Mouse (Mus musculus) forebrain, postnatal 0 days (tissue): ENCODE results near the gene Wrap73. TPM values are rescaled to one million over a fixed set of nuclear protein-coding genes. Genes with fewer than 3 reads are reported as not detected.

Experiments used
- ATAC-seq: fragments of 200-750 bp; cut with Nextera tagmentation; 2 replicates; pipeline ENCODE4 v1.8.0; 2017; ENCODE audit warnings: mild to moderate bottlenecking, moderate library complexity
- DNase-seq: peaks from one replicate; pipeline ENCODE4 v3.0.0-alpha.2; 2015
- H3K27ac ChIP-seq: fragments of 300-500 bp; sonication (generic); 2 replicates; pipeline ENCODE4 v1.5.1; 2014; ENCODE audit warnings: low read depth, mild to moderate bottlenecking, antibody characterized with exemption, low read length, moderate library complexity, mixed read lengths
- H3K27me3 ChIP-seq: fragments of 300-500 bp; sonication (generic); 2 replicates; pipeline ENCODE4 v1.6.1; 2014; ENCODE audit warnings: mild to moderate bottlenecking, low read length, mixed read lengths; ENCODE audit not compliant: insufficient read depth
- H3K36me3 ChIP-seq: fragments of 300-500 bp; sonication (generic); 2 replicates; pipeline ENCODE4 v1.6.1; 2014; ENCODE audit warnings: mild to moderate bottlenecking, moderate library complexity; ENCODE audit not compliant: insufficient read depth
- H3K4me1 ChIP-seq: fragments of 300-500 bp; sonication (generic); 2 replicates; pipeline ENCODE4 v1.6.1; 2014; ENCODE audit warnings: antibody characterized with exemption; ENCODE audit not compliant: insufficient read depth
- H3K4me2 ChIP-seq: fragments of 300-500 bp; sonication (generic); 2 replicates; pipeline ENCODE4 v1.6.1; 2014; ENCODE audit warnings: low read depth, mild to moderate bottlenecking, moderate library complexity
- H3K4me3 ChIP-seq: fragments of 300-500 bp; sonication (generic); 2 replicates; pipeline ENCODE4 v1.5.1; 2014; ENCODE audit warnings: low read depth, low read length, mixed read lengths
- H3K9ac ChIP-seq: fragments of 300-500 bp; sonication (generic); 2 replicates; pipeline ENCODE4 v1.6.1; 2014; ENCODE audit warnings: mild to moderate bottlenecking
- H3K9me3 ChIP-seq: fragments of 300-500 bp; sonication (generic); 2 replicates; pipeline ENCODE4 v1.6.1; 2016; ENCODE audit warnings: low read length
- CTCF ChIP-seq: sonication (generic); IDR thresholded peaks from 2 replicates; pipeline ENCODE4 v1.5.1; 2016; ENCODE audit warnings: antibody characterized with exemption, control low read depth, low read depth
- WGBS: fragments of 180-500 bp; shearing (Covaris S2); extraction: QIAGEN DNeasy Blood & Tissue Kit; methylation state at CpG from one replicate; pipeline ENCODE4 v1.1.7; 2014; 5-methylcytosine and 5-hydroxymethylcytosine counted together
- polyA plus RNA-seq: library from polyadenylated mRNA; unstranded; fragments of >200 nt; fragmentation: Nextera tagmentation; extraction: Ambion mirVana; gene quantifications from 2 replicates; pipeline ENCODE4 v1.2.1, GENCODE M21; 2015
- total RNA-seq: library from RNA; depleted of rRNA; stranded (reverse); fragments of >200 nt; gene quantifications from 2 replicates; pipeline ENCODE4 v1.2.3, GENCODE M21; 2014

Gene Wrap73
- total and polyA plus RNA-seq, 2 experiments from 2014 or later = 37.6 to 44.4 TPM

DNA sequence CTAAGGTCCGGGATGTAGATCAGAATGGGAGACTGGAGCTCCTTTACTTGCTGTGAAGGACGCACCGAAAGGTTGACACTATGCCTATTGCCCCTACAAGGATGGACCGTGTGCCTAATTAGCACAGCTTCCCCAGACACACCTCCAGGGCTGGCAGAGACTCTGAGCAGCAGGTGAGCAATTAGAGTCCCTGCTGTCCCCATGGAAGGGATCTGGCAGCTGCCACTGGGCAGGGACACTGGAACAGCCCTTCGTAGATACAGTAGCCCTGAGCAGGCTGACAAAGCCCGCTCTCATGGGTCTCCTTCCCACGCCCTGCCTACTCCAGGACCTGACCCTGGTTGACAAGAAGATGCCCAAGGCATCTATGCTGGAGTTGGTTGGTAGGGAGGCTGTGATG lies 19.8 kb upstream of the Wrap73 start:
- DNase-seq (no peak), ATAC-seq (no peak)
- Histone ChIP-seq H3K36me3 (no peaks in the 10 kb centered on the region), H3K4me3 (no peak overlapping the region), H3K4me1 (no peaks in the 10 kb centered on the region), H3K27ac (no peak overlapping the region), H3K4me2 (no peak overlapping the region), H3K9me3 (no peaks in the 10 kb centered on the region), H3K27me3 (no peaks in the 10 kb centered on the region), H3K9ac (no peak overlapping the region)
- no peak for TF ChIP-seq CTCF
- 71% methylated on average over 7 of the region's 7 CpGs for WGBS

GRCm38 (mm10) chr4:154123553-154123952 lies 18.6 kb upstream of the Wrap73 start:
- ATAC-seq (no peak), DNase-seq (no peak)
- no peaks in the 10 kb centered on the region for H3K27me3 ChIP-seq
- H3K27ac ChIP-seq = no peak overlapping the region
- TF ChIP-seq CTCF = no peak
- no peak overlapping the region for H3K4me2 ChIP-seq
- 78% methylated on average over 6 of the region's 6 CpGs for WGBS
- no peak overlapping the region for H3K9ac ChIP-seq
- no peaks in the 10 kb centered on the region for H3K9me3 ChIP-seq
- H3K4me3 ChIP-seq = no peak overlapping the region
- no peaks in the 10 kb centered on the region for H3K4me1 ChIP-seq
- H3K36me3 ChIP-seq = no peaks in the 10 kb centered on the region

DNA sequence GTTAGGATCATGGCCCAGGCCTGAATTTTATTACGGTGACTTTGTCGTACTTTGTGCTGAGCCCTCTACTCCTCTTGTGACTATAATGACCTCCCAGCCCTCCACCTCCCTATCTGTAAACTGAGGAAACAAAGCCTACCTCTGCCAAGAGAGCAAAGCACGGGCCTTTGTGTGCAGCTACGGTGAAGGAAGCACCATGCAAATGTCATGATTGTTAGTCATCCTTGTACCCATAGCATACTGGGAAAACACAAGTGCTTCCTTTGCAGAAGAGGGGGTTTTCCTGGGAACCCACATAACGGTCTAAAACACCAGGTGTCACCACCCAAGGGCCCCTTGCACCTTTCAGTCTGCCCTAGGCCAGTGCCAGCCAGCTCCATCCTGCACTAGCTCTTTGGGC lies 17.0 kb upstream of the Wrap73 start:
- Histone ChIP-seq H3K4me2 (no peak overlapping the region), H3K9me3 (no peaks in the 10 kb centered on the region), H3K9ac (no peak overlapping the region), H3K27ac (no peak overlapping the region), H3K27me3 (no peaks in the 10 kb centered on the region), H3K4me3 (no peak overlapping the region), H3K36me3 (no peaks in the 10 kb centered on the region), H3K4me1 (no peaks in the 10 kb centered on the region)
- 77% methylated on average over 5 of the region's 5 CpGs for WGBS
- ATAC-seq (no peak), DNase-seq (no peak)
- no peak for TF ChIP-seq CTCF

- no peaks in the 10 kb centered on the region for H3K27me3 ChIP-seq
- no peak overlapping the region for H3K4me3 ChIP-seq
- TF ChIP-seq CTCF = no peak
- no peaks in the 10 kb centered on the region for H3K36me3 ChIP-seq
- no peak for DNase-seq
- WGBS = 78% methylated on average over 3 of the region's 3 CpGs
- H3K4me2 ChIP-seq = no peak overlapping the region
- ATAC-seq = no peak
- H3K27ac ChIP-seq = no peak overlapping the region
- no peak overlapping the region for H3K9ac ChIP-seq
- H3K4me1 ChIP-seq = no peaks in the 10 kb centered on the region
- no peaks in the 10 kb centered on the region for H3K9me3 ChIP-seq
These were observed 14.9 kb upstream of the Wrap73 start for GRCm38 (mm10) chr4:154127273-154127672.

GRCm38 (mm10) chr4:154129950-154130349 lies 12.2 kb upstream of the Wrap73 start:
- no peaks in the 10 kb centered on the region for H3K27me3 ChIP-seq
- H3K9me3 ChIP-seq = no peaks in the 10 kb centered on the region
- H3K4me1 ChIP-seq = no peaks in the 10 kb centered on the region
- no peak overlapping the region for H3K4me2 ChIP-seq
- H3K4me3 ChIP-seq = no peak overlapping the region
- no peak overlapping the region for H3K27ac ChIP-seq
- DNase-seq (no peak), ATAC-seq (no peak)
- H3K9ac ChIP-seq = no peak overlapping the region
- TF ChIP-seq CTCF = no peak
- no peaks in the 10 kb centered on the region for H3K36me3 ChIP-seq

- no peaks in the 10 kb centered on the region for H3K4me1 ChIP-seq
- 83% methylated on average over 4 of the region's 4 CpGs for WGBS
- no peak for ATAC-seq
- no peak for DNase-seq
- no peak overlapping the region for H3K9ac ChIP-seq
- H3K9me3 ChIP-seq = no peaks in the 10 kb centered on the region
- H3K27ac ChIP-seq = no peak overlapping the region
- no peak for TF ChIP-seq CTCF
- H3K36me3 ChIP-seq = no peaks in the 10 kb centered on the region
- H3K4me3 ChIP-seq = no peak overlapping the region
- no peak overlapping the region for H3K4me2 ChIP-seq
- H3K27me3 ChIP-seq = peaks cover 4% of the 10 kb centered on the region; the same call in 1 of the 2 replicates
These were observed 10.3 kb upstream of the Wrap73 start for GRCm38 (mm10) chr4:154131894-154132293.

DNA sequence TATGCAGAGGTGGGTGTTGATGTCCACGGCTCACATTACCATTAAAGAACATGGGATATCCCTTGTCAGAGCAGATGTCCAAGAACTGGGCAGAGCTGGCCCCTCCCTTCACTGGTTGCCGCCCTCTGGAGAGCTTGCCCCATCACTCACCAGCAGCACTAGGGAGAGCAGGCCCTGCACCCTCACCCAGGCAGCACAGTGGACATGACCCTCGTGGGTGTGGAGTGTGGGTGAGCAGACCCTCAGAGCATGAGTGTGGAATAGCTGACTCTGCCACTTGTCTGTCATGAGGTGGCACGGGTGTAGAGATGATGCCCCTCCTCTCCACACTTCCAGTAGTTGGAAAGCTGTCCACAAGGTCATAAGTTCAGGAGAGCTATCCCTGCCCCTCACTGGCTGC lies 7.4 kb upstream of the Wrap73 start:
- no peak overlapping the region for H3K27ac ChIP-seq
- ATAC-seq (no peak), DNase-seq (no peak)
- no peaks in the 10 kb centered on the region for H3K4me1 ChIP-seq
- no peaks in the 10 kb centered on the region for H3K36me3 ChIP-seq
- 72% methylated on average over 4 of the region's 4 CpGs for WGBS
- H3K9ac ChIP-seq = no peak overlapping the region
- H3K4me3 ChIP-seq = no peak overlapping the region
- peaks cover 29% of the 10 kb centered on the region for H3K27me3 ChIP-seq
- no peak for TF ChIP-seq CTCF
- H3K4me2 ChIP-seq = no peak overlapping the region
- H3K9me3 ChIP-seq = no peaks in the 10 kb centered on the region

DNA sequence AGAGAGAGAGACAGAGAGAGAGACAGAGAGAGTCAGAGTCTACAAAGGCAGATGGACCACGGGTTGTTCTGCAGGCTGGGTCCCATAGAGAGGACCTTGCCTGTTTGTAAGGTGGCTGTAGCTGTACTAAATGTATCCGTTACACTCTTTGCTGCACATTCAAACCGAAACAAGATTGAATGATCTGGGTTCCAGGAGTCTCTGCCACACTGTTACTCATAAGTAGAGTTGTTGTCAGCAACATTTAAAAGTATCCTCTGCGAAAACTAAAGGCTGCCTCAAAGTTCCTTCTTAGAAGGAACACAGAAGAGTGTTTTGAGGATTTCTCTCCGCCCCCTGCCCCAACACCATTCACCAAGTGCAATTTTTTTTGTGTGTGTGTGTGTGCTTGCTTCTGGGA lies 5.0 kb upstream of the Wrap73 start:
- Histone ChIP-seq H3K27me3 (peaks cover 46% of the 10 kb centered on the region), H3K9me3 (no peaks in the 10 kb centered on the region), H3K4me1 (0 out of 2 replicates have a peak, but pooled peaks cover 5% of the 10 kb centered on the region), H3K4me3 (no peak overlapping the region), H3K9ac (no peak overlapping the region), H3K36me3 (no peaks in the 10 kb centered on the region), H3K4me2 (no peak overlapping the region), H3K27ac (no peak overlapping the region)
- ATAC-seq (no peak), DNase-seq (no peak)
- TF ChIP-seq CTCF = no peak
- 70% methylated on average over 5 of the region's 5 CpGs for WGBS
